In the genomic region with DNA sequence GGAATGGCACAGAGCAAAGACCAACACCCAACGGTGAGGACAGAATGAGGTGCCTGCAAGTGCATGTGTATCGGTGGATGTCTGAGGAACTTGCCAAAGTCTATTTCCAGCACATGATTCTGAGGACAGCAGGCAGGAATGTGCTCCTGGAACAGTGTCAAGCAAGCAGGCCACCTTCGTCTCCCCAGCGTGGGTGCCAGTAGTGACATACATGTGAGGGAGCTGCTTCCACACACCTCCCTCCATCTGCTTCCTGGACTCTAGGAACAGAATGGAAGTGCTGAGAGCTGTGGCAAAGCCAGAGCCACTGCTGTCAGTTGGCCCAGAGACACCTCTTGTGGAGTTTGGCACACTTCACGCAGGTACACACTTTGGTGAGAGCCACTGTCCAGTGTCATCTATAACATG, we compare ENCODE assay signal across 14 mouse cellular contexts.
DNase-seq lines count a peak whose midpoint lies in the region; ATAC-seq and TF ChIP-seq lines count a peak whose summit lies in the region.
"Had no signal": no experiment of that assay in that cellular context is flagged by ENCODE, and none has a peak within 500 bp of the region (broad histone marks: within the 10 kb centered on the region; RNA-seq: fewer than 3 reads in every experiment).

No protein-coding gene starts in this region.

- no peak overlapping the region for H3K9ac ChIP-seq in heart, embryonic 13.5 days

- peak overlapping the region; percentile 61 for H3K27ac ChIP-seq in heart, embryonic 13.5 days (replicated peaks)
- H3K27ac ChIP-seq in left cerebral cortex, adult 2 months: peak overlapping the region; percentile 28
- H3K27ac ChIP-seq in gastrocnemius, adult 2 months: no peak overlapping the region
- H3K27ac ChIP-seq: forebrain, embryonic 10.5 days had no signal

- peak; percentile 54 to 72 for DNase-seq in left cerebral cortex, adult 18-20 months (ENCODE audit: low spot score in 2 of 2)
- DNase-seq in left cerebral cortex, adult 11 months (ENCODE audit: low spot score): no peak
- peak; percentile 94 for DNase-seq in cerebellum, adult 9-10 months
- DNase-seq in left cerebral cortex, adult 2 months (ENCODE audit: extremely low spot score in 1 of 2, low spot score in 2 of 2): peak in 1 of 2 experiments; percentile 65
- no peak for DNase-seq in urinary bladder, adult 2 months (ENCODE audit: low spot score)
- DNase-seq in embryo, embryonic 9.5 days (ENCODE audit: extremely low spot score): no peak
- DNase-seq in gastrocnemius, adult 2 months: no peak
- DNase-seq: lung, adult 18-20 months; thymus, postnatal 4 days had no signal

- no peaks in the 10 kb centered on the region for H3K9me3 ChIP-seq in heart, embryonic 13.5 days
- H3K9me3 ChIP-seq: forebrain, embryonic 10.5 days had no signal

- H3K36me3 ChIP-seq in heart, embryonic 13.5 days: no peaks in the 10 kb centered on the region
- H3K36me3 ChIP-seq: forebrain, embryonic 10.5 days had no signal

- intact Hi-C loops in left cerebral cortex, adult 2 months (cut with DNase I): no loop called here
- intact Hi-C loops in gastrocnemius, adult 2 months (cut with DNase I): no loop called here

- no peak for TF ChIP-seq CTCF in left cerebral cortex, adult 2 months (IDR thresholded peaks at IDR 0.05)
- no peak for TF ChIP-seq CTCF in gastrocnemius, adult 2 months (IDR thresholded peaks at IDR 0.05)

- peak; percentile 58; the same call in 1 of the 2 replicates for ATAC-seq in heart, embryonic 13.5 days (ENCODE audit: extremely low read depth, insufficient number of reproducible peaks, low FRiP score, low TSS enrichment)
- ATAC-seq: CD4-positive, CD25-positive, alpha-beta regulatory T cell, adult 4 months; Patski had no signal

- H3K4me2 ChIP-seq in heart, embryonic 13.5 days: no peak overlapping the region
- H3K4me2 ChIP-seq: midbrain, embryonic 11.5 days had no signal

- 42% methylated on average over 5 of the region's 5 CpGs for WGBS in heart, embryonic 13.5 days

- peaks cover 14% of the 10 kb centered on the region for H3K4me1 ChIP-seq in heart, embryonic 13.5 days
- H3K4me1 ChIP-seq: forebrain, embryonic 10.5 days had no signal

- H3K4me3 ChIP-seq in heart, embryonic 13.5 days: no peak overlapping the region
- H3K4me3 ChIP-seq in left cerebral cortex, adult 2 months: no peak overlapping the region
- no peak overlapping the region for H3K4me3 ChIP-seq in gastrocnemius, adult 2 months
- H3K4me3 ChIP-seq: forebrain, embryonic 10.5 days had no signal

- H3K27me3 ChIP-seq in heart, embryonic 13.5 days (replicated peaks): no peaks in the 10 kb centered on the region

Comparison
In these comparisons a context has a peak if more than half of its experiments do, and no peak if none do; other contexts are left out.
1. DNase-seq: peak in left cerebral cortex, adult 18-20 months (2 of 2) and cerebellum, adult 9-10 months (single experiment); none in left cerebral cortex, adult 11 months (single experiment), urinary bladder, adult 2 months (single experiment), embryo, embryonic 9.5 days (single experiment) and gastrocnemius, adult 2 months (single experiment).